Mouse (Mus musculus): ENCODE data around the gene Depdc7. TPM values are rescaled to one million over a fixed set of nuclear protein-coding genes. Genes with fewer than 3 reads are reported as not detected.
A peak's percentile ranks its signal among the peaks of the same experiment; 100 is the strongest.

The Depdc7 gene
- 0.88 and 1.4 TPM in 2 replicates for polyA plus RNA-seq (2015; fragmentation: Nextera tagmentation; extraction: Ambion mirVana)

- Histone ChIP-seq H3K27me3 (ENCODE audit: control insufficient read depth, insufficient read depth, low read depth, low read length) (peaks cover 12% of the 10 kb centered on the region; the same call in 1 of the 2 replicates), H3K9ac (ENCODE audit: low read depth, low read length) (peak within 1 kb of the TSS; percentile 72), H3K27ac (ENCODE audit: low read length) (no peak within 1 kb of the TSS), H3K4me2 (ENCODE audit: low read length) (peak within 1 kb of the TSS; percentile 99), H3K4me3 (ENCODE audit: low read depth, low read length) (peak within 1 kb of the TSS; percentile 80), H3K9me3 (replicated peaks; ENCODE audit: control insufficient read depth, low read length, poor library complexity, severe bottlenecking) (no peaks in the 10 kb centered on the region), H3K36me3 (ENCODE audit: control insufficient read depth, insufficient read depth, low read length) (no peaks in the 10 kb centered on the region), H3K4me1 (ENCODE audit: control insufficient read depth, insufficient read depth, low read length) (peaks cover 5% of the 10 kb centered on the region)
- ATAC-seq = peak; percentile 90
- WGBS = under 1% methylated on average over 31 of the region's 31 CpGs
These were observed at the start of gene Depdc7 for GRCm38 (mm10) chr2:104742741-104743064. Depdc7 (minus strand) TSS chr2:104742878.

DNA sequence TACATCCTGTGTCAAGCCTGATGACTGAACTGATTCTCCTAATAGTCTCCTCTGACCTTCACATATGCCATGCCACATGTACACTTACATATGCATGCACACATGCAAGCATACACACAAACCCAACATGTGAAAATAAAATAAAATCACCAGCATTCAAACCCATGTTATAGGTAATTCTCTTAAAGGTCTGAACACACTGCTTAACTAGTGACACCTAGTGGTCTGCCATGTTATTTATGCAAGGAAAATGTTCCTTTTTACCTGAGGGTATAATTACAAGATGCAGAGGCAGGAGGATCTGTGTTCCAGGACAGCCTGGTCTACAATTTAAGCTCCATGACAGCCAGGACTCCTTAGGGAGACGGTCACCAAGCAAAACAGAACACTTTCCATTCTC, 32.1 kb upstream of the Depdc7 start:
- WGBS = 87% methylated on average over 1 of the region's 1 CpGs
- no peak overlapping the region for H3K9ac ChIP-seq (ENCODE audit: low read depth, low read length)
- H3K27ac ChIP-seq (ENCODE audit: low read length) = no peak overlapping the region
- H3K36me3 ChIP-seq (ENCODE audit: control insufficient read depth, insufficient read depth, low read length) = peaks cover 9% of the 10 kb centered on the region
- no peaks in the 10 kb centered on the region for H3K4me1 ChIP-seq (ENCODE audit: control insufficient read depth, insufficient read depth, low read length)
- H3K4me2 ChIP-seq (ENCODE audit: low read length) = no peak overlapping the region
- H3K9me3 ChIP-seq (replicated peaks; ENCODE audit: control insufficient read depth, low read length, poor library complexity, severe bottlenecking) = no peaks in the 10 kb centered on the region
- no peaks in the 10 kb centered on the region for H3K27me3 ChIP-seq (ENCODE audit: control insufficient read depth, insufficient read depth, low read depth, low read length)
- H3K4me3 ChIP-seq (ENCODE audit: low read depth, low read length) = no peak overlapping the region
- ATAC-seq = no peak

- no peaks in the 10 kb centered on the region for H3K4me1 ChIP-seq (ENCODE audit: control insufficient read depth, insufficient read depth, low read length)
- no peak overlapping the region for H3K27ac ChIP-seq (ENCODE audit: low read length)
- no peak overlapping the region for H3K4me3 ChIP-seq (ENCODE audit: low read depth, low read length)
- no peak overlapping the region for H3K4me2 ChIP-seq (ENCODE audit: low read length)
- WGBS = 96% methylated on average over 1 of the region's 1 CpGs
- no peak for ATAC-seq
- no peaks in the 10 kb centered on the region for H3K27me3 ChIP-seq (ENCODE audit: control insufficient read depth, insufficient read depth, low read depth, low read length)
- H3K9ac ChIP-seq (ENCODE audit: low read depth, low read length) = no peak overlapping the region
- H3K9me3 ChIP-seq (replicated peaks; ENCODE audit: control insufficient read depth, low read length, poor library complexity, severe bottlenecking) = no peaks in the 10 kb centered on the region
- H3K36me3 ChIP-seq (ENCODE audit: control insufficient read depth, insufficient read depth, low read length) = peaks cover 4% of the 10 kb centered on the region; the same call in 1 of the 2 replicates
These were observed 26.0 kb upstream of the Depdc7 start for GRCm38 (mm10) chr2:104768697-104769096.

GRCm38 (mm10) chr2:104764018-104764417, 21.3 kb upstream of the Depdc7 start:
- H3K4me2 ChIP-seq (ENCODE audit: low read length) = no peak overlapping the region
- H3K4me3 ChIP-seq (ENCODE audit: low read depth, low read length) = no peak overlapping the region
- no peaks in the 10 kb centered on the region for H3K4me1 ChIP-seq (ENCODE audit: control insufficient read depth, insufficient read depth, low read length)
- no peak for ATAC-seq
- peaks cover 2% of the 10 kb centered on the region; the same call in 1 of the 2 replicates for H3K36me3 ChIP-seq (ENCODE audit: control insufficient read depth, insufficient read depth, low read length)
- 95% methylated on average over 4 of the region's 4 CpGs for WGBS
- H3K27me3 ChIP-seq (ENCODE audit: control insufficient read depth, insufficient read depth, low read depth, low read length) = no peaks in the 10 kb centered on the region
- no peaks in the 10 kb centered on the region for H3K9me3 ChIP-seq (replicated peaks; ENCODE audit: control insufficient read depth, low read length, poor library complexity, severe bottlenecking)
- no peak overlapping the region for H3K27ac ChIP-seq (ENCODE audit: low read length)
- no peak overlapping the region for H3K9ac ChIP-seq (ENCODE audit: low read depth, low read length)

DNA sequence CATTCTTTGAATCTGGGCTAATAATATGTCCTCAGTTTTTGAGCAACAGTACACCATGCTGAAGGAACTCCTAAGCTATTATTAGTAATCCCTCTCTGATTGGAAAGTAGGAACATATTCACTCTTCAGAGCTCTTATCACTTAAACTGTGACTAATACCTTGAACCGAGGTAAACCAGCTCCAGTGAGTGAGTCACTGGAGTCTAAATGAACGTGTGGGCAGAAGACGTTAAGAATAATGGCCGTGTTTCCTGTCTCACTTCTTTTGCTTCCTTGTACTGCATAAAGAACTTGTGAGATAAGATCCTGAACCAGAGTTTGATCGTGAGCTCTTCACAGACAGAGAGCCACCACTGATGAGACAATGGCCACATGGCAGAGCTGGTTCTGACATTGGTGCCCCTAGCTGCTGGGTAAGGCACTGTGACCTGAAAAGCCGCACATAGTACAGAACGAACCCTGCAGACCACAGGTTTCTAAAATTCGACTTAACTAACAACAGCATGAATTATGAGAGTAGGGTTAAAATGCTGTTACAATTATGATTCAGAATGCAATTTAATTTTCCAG, 20.5 kb upstream of the Depdc7 start:
- H3K4me2 ChIP-seq (ENCODE audit: low read length) = no peak overlapping the region
- H3K27ac ChIP-seq (ENCODE audit: low read length) = no peak overlapping the region
- WGBS = 89% methylated on average over 8 of the region's 8 CpGs
- no peak for ATAC-seq
- peaks cover 2% of the 10 kb centered on the region; the same call in 1 of the 2 replicates for H3K36me3 ChIP-seq (ENCODE audit: control insufficient read depth, insufficient read depth, low read length)
- H3K9me3 ChIP-seq (replicated peaks; ENCODE audit: control insufficient read depth, low read length, poor library complexity, severe bottlenecking) = no peaks in the 10 kb centered on the region
- no peaks in the 10 kb centered on the region for H3K4me1 ChIP-seq (ENCODE audit: control insufficient read depth, insufficient read depth, low read length)
- no peaks in the 10 kb centered on the region for H3K27me3 ChIP-seq (ENCODE audit: control insufficient read depth, insufficient read depth, low read depth, low read length)
- H3K4me3 ChIP-seq (ENCODE audit: low read depth, low read length) = no peak overlapping the region
- no peak overlapping the region for H3K9ac ChIP-seq (ENCODE audit: low read depth, low read length)

DNA sequence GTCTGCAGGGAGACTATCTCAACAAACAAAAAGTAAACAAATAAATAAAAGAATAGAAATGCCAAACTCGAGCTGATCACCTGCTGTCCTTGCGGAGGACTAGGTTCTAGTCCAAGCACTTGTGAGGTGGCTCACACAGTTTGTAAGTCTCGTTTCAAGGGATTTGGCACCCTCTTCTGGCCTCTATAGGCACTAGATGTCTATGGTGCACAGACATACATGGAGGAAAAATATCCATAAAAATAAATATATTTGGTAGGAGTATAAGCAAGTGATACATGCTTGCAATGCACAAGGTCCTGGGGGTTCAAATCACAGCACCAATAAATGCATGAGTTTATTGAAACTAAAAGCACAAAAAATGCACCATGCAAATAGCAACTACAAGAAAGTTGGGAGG, 7.9 kb upstream of the Depdc7 start:
- no peak overlapping the region for H3K4me2 ChIP-seq (ENCODE audit: low read length)
- 69% methylated on average over 3 of the region's 3 CpGs for WGBS
- no peaks in the 10 kb centered on the region for H3K4me1 ChIP-seq (ENCODE audit: control insufficient read depth, insufficient read depth, low read length)
- H3K9ac ChIP-seq (ENCODE audit: low read depth, low read length) = no peak overlapping the region
- H3K27ac ChIP-seq (ENCODE audit: low read length) = no peak overlapping the region
- H3K4me3 ChIP-seq (ENCODE audit: low read depth, low read length) = no peak overlapping the region
- no peaks in the 10 kb centered on the region for H3K9me3 ChIP-seq (replicated peaks; ENCODE audit: control insufficient read depth, low read length, poor library complexity, severe bottlenecking)
- no peaks in the 10 kb centered on the region for H3K27me3 ChIP-seq (ENCODE audit: control insufficient read depth, insufficient read depth, low read depth, low read length)
- ATAC-seq = no peak
- H3K36me3 ChIP-seq (ENCODE audit: control insufficient read depth, insufficient read depth, low read length) = no peaks in the 10 kb centered on the region; the same call in none of the 2 replicates

GRCm38 (mm10) chr2:104748652-104749183, 6.0 kb upstream of the Depdc7 start:
- H3K9me3 ChIP-seq (replicated peaks; ENCODE audit: control insufficient read depth, low read length, poor library complexity, severe bottlenecking) = no peaks in the 10 kb centered on the region
- H3K27me3 ChIP-seq (ENCODE audit: control insufficient read depth, insufficient read depth, low read depth, low read length) = no peaks in the 10 kb centered on the region
- WGBS = 85% methylated on average over 5 of the region's 5 CpGs
- H3K27ac ChIP-seq (ENCODE audit: low read length) = no peak overlapping the region
- H3K4me3 ChIP-seq (ENCODE audit: low read depth, low read length) = no peak overlapping the region
- H3K36me3 ChIP-seq (ENCODE audit: control insufficient read depth, insufficient read depth, low read length) = no peaks in the 10 kb centered on the region; the same call in none of the 2 replicates
- no peak for ATAC-seq
- no peak overlapping the region for H3K9ac ChIP-seq (ENCODE audit: low read depth, low read length)
- H3K4me2 ChIP-seq (ENCODE audit: low read length) = no peak overlapping the region
- H3K4me1 ChIP-seq (ENCODE audit: control insufficient read depth, insufficient read depth, low read length) = no peaks in the 10 kb centered on the region

DNA sequence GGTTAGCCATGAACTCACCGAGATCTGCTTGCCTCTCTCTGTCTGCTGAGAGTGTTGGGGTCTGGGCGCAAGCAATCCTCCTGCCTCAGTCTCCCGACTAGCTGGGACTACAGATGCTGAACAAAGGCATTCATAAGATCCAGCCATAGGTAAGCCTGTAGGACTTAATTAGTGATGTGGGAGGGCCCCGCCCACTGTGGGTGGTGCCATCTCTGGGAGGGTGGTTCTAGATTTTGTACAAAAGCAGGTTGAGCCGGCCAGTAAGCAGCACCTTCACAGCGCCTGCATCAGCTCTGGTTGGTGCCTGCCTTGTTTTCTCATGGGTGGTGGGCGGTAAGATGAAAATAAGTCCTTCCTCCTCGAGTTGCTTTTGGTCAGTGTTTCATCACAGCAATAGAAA, 3.6 kb upstream of the Depdc7 start:
- Histone ChIP-seq H3K4me3 (ENCODE audit: low read depth, low read length) (no peak overlapping the region), H3K9ac (ENCODE audit: low read depth, low read length) (no peak overlapping the region), H3K9me3 (replicated peaks; ENCODE audit: control insufficient read depth, low read length, poor library complexity, severe bottlenecking) (no peaks in the 10 kb centered on the region), H3K27ac (ENCODE audit: low read length) (no peak overlapping the region), H3K4me2 (ENCODE audit: low read length) (no peak overlapping the region), H3K4me1 (ENCODE audit: control insufficient read depth, insufficient read depth, low read length) (peaks cover 5% of the 10 kb centered on the region), H3K27me3 (ENCODE audit: control insufficient read depth, insufficient read depth, low read depth, low read length) (peaks cover 5% of the 10 kb centered on the region; the same call in 1 of the 2 replicates), H3K36me3 (ENCODE audit: control insufficient read depth, insufficient read depth, low read length) (no peaks in the 10 kb centered on the region)
- no peak for ATAC-seq
- WGBS = 63% methylated on average over 8 of the region's 8 CpGs

GRCm38 (mm10) chr2:104743971-104744370, 1.3 kb upstream of the Depdc7 start:
- Histone ChIP-seq H3K27me3 (ENCODE audit: control insufficient read depth, insufficient read depth, low read depth, low read length) (peaks cover 12% of the 10 kb centered on the region; the same call in 1 of the 2 replicates), H3K27ac (ENCODE audit: low read length) (no peak overlapping the region), H3K9ac (ENCODE audit: low read depth, low read length) (no peak overlapping the region), H3K9me3 (replicated peaks; ENCODE audit: control insufficient read depth, low read length, poor library complexity, severe bottlenecking) (no peaks in the 10 kb centered on the region), H3K4me1 (ENCODE audit: control insufficient read depth, insufficient read depth, low read length) (peaks cover 5% of the 10 kb centered on the region), H3K4me3 (ENCODE audit: low read depth, low read length) (no peak overlapping the region), H3K4me2 (ENCODE audit: low read length) (no peak overlapping the region), H3K36me3 (ENCODE audit: control insufficient read depth, insufficient read depth, low read length) (no peaks in the 10 kb centered on the region)
- no peak for ATAC-seq
- 63% methylated on average over 5 of the region's 5 CpGs for WGBS

All from midbrain, embryonic 16.5 days (tissue).